Comparison of ENCODE assay signal across 8 mouse cellular contexts in genomic region chr9:54691241-54691805, GRCm38 (mm10). TPM values are rescaled to one million over a fixed set of nuclear protein-coding genes. Genes with fewer than 3 reads are reported as not detected.
DNase-seq lines count a peak whose midpoint lies in the region; ATAC-seq and TF ChIP-seq lines count a peak whose summit lies in the region.
"Not testable (repeated sequence)": the region's sequence is repeated elsewhere in the genome, so short reads cannot be mapped to it uniquely, and the experiment has no call there.

No protein-coding gene starts in this region.

- not testable (repeated sequence) for H3K27ac ChIP-seq in forebrain, embryonic 13.5 days; liver, embryonic 16.5 days (ENCODE audit: low read length); midbrain, postnatal 0 days (ENCODE audit: low read depth, low read length); stomach, postnatal 0 days (replicated peaks)

- not testable (repeated sequence) for H3K36me3 ChIP-seq in forebrain, embryonic 13.5 days (ENCODE audit: poor library complexity, severe bottlenecking); liver, embryonic 16.5 days (ENCODE audit: control insufficient read depth, insufficient read depth); midbrain, postnatal 0 days (ENCODE audit: insufficient read depth, low read length); stomach, postnatal 0 days (ENCODE audit: control insufficient read depth, insufficient read depth, low read length)

- 4% methylated on average over 31 of the region's 31 CpGs for WGBS in forebrain, embryonic 13.5 days
- WGBS in liver, embryonic 16.5 days (ENCODE audit: insufficient replicate concordance), result 5% methylated on average over 31 of the region's 31 CpGs
- 2% methylated on average over 29 of the region's 31 CpGs for WGBS in midbrain, postnatal 0 days
- 4% methylated on average over 31 of the region's 31 CpGs for WGBS in stomach, postnatal 0 days

- H3K9ac ChIP-seq in forebrain, embryonic 13.5 days, result peak overlapping the region; percentile 34
- peak overlapping the region; percentile 15; the same call in 1 of the 2 replicates for H3K9ac ChIP-seq in liver, embryonic 16.5 days (ENCODE audit: low read depth, low read length)
- H3K9ac ChIP-seq in midbrain, postnatal 0 days (replicated peaks; ENCODE audit: low read length, poor library complexity, severe bottlenecking), result not testable (repeated sequence)
- 0 out of 2 replicates have a peak overlapping the region, but pooled peaks have one; percentile 8 for H3K9ac ChIP-seq in stomach, postnatal 0 days (ENCODE audit: low read length)

- not testable (repeated sequence) for H3K9me3 ChIP-seq in forebrain, embryonic 13.5 days (replicated peaks); liver, embryonic 16.5 days (replicated peaks; ENCODE audit: control insufficient read depth, low read length); midbrain, postnatal 0 days (ENCODE audit: low read length); stomach, postnatal 0 days (ENCODE audit: control insufficient read depth, low read length)

- H3K4me3 ChIP-seq in forebrain, embryonic 13.5 days, result peak overlapping the region; percentile 31
- H3K4me3 ChIP-seq in liver, embryonic 16.5 days (ENCODE audit: low read depth, low read length), result peak overlapping the region; percentile 42
- H3K4me3 ChIP-seq in midbrain, postnatal 0 days (ENCODE audit: low read depth, low read length), result peak overlapping the region; percentile 30; the same call in 1 of the 2 replicates
- peak overlapping the region; percentile 22 for H3K4me3 ChIP-seq in stomach, postnatal 0 days (ENCODE audit: low read depth, low read length)

- peak; percentile 53; the same call in 1 of the 2 replicates for ATAC-seq in forebrain, embryonic 13.5 days
- peak; percentile 81 for ATAC-seq in hematopoietic stem cell, adult 5-6 weeks (replicated peaks in 1 of 2; ENCODE audit: insufficient read depth in 1 of 2, low FRiP score in 2 of 2, low TSS enrichment in 1 of 2, low read depth in 1 of 2, poor library complexity in 2 of 2, severe bottlenecking in 2 of 2)
- peak; percentile 48 for ATAC-seq in liver, embryonic 16.5 days (ENCODE audit: low read depth)
- not testable (repeated sequence) for ATAC-seq in midbrain, postnatal 0 days (ENCODE audit: low FRiP score); stomach, postnatal 0 days (ENCODE audit: low FRiP score, low TSS enrichment)

- H3K4me2 ChIP-seq in forebrain, embryonic 13.5 days, result peak overlapping the region; percentile 63
- peak overlapping the region; percentile 58 for H3K4me2 ChIP-seq in liver, embryonic 16.5 days (ENCODE audit: low read depth, low read length)
- peak overlapping the region; percentile 50 for H3K4me2 ChIP-seq in midbrain, postnatal 0 days (ENCODE audit: low read depth, low read length, poor library complexity, severe bottlenecking)
- H3K4me2 ChIP-seq in stomach, postnatal 0 days (replicated peaks; ENCODE audit: low read depth), result peak overlapping the region; percentile 53

- not testable (repeated sequence) for H3K4me1 ChIP-seq in forebrain, embryonic 13.5 days; liver, embryonic 16.5 days (ENCODE audit: control insufficient read depth, low read depth, low read length); midbrain, postnatal 0 days (ENCODE audit: insufficient read depth, low read length); stomach, postnatal 0 days (replicated peaks; ENCODE audit: control insufficient read depth, insufficient read depth)

- not testable (repeated sequence) for TF ChIP-seq CTCF in midbrain, postnatal 0 days (IDR thresholded peaks at IDR 0.05)
- peak; percentile 21; the same call in 1 of the 2 replicates for TF ChIP-seq CTCF in stomach, postnatal 0 days (IDR thresholded peaks at IDR 0.05; ENCODE audit: low read depth)

- not testable (repeated sequence) for H3K27me3 ChIP-seq in forebrain, embryonic 13.5 days; midbrain, postnatal 0 days (ENCODE audit: insufficient read depth, low read length); stomach, postnatal 0 days (ENCODE audit: control insufficient read depth, insufficient read depth, low read length)
- H3K27me3 ChIP-seq in liver, embryonic 16.5 days (ENCODE audit: control insufficient read depth, insufficient read depth, low read depth, low read length), result peaks cover 11% of the 10 kb centered on the region

- TF ChIP-seq EP300 in stomach, postnatal 0 days (optimal IDR thresholded peaks at IDR 0.05), result not testable (repeated sequence)

- peak; percentile 52 for DNase-seq in Muller cell, postnatal 12 days (ENCODE audit: inconsistent ontology term)
- peak; percentile 19 to 26 for DNase-seq in cerebellum, postnatal 36 days
- peak; percentile 23 for DNase-seq in kidney, postnatal 10 days
- DNase-seq in midbrain, postnatal 0 days (ENCODE audit: low spot score), result peak; percentile 20
- not testable (repeated sequence) for DNase-seq in stomach, postnatal 0 days (ENCODE audit: low spot score)

RNA-seq across cellular contexts. Expression of gene Dnaja4, which starts 7.3 kb away (rescaled TPM):
- polyA plus RNA-seq in forebrain, embryonic 13.5 days (2015; fragmentation: Nextera tagmentation; extraction: Ambion mirVana), result 3.0 and 3.6 TPM in 2 replicates
- total RNA-seq in hematopoietic stem cell, adult 5-6 weeks (2017), result 4.5 and 7.7 TPM in 2 replicates
- 18.4 and 21.8 TPM in 2 replicates for polyA plus RNA-seq in liver, embryonic 16.5 days (2015; fragmentation: Nextera tagmentation; extraction: Ambion mirVana)
- total RNA-seq in midbrain, postnatal 0 days (2014; rRNA removed), result 5.4 and 7.7 TPM in 2 replicates
- polyA plus RNA-seq in midbrain, postnatal 0 days (2015; fragmentation: Nextera tagmentation; extraction: Ambion mirVana), result 6.7 and 8.0 TPM in 2 replicates
- polyA plus RNA-seq in stomach, postnatal 0 days (2015; fragmentation: Nextera tagmentation; extraction: Ambion mirVana), result 5.5 and 6.2 TPM in 2 replicates

RNA-seq across cellular contexts. Expression of gene Acsbg1, which starts 29.7 kb away (rescaled TPM):
- 14.7 and 16.1 TPM in 2 replicates for polyA plus RNA-seq in forebrain, embryonic 13.5 days (2015; fragmentation: Nextera tagmentation; extraction: Ambion mirVana)
- not detected in 2 replicates for total RNA-seq in hematopoietic stem cell, adult 5-6 weeks (2017)
- 0.06 and 0.24 TPM in 2 replicates for polyA plus RNA-seq in liver, embryonic 16.5 days (2015; fragmentation: Nextera tagmentation; extraction: Ambion mirVana)
- 54.7 and 69.9 TPM in 2 replicates for total RNA-seq in midbrain, postnatal 0 days (2014; rRNA removed)
- polyA plus RNA-seq in midbrain, postnatal 0 days (2015; fragmentation: Nextera tagmentation; extraction: Ambion mirVana), result 42.8 and 49.7 TPM in 2 replicates
- 57.7 and 68.3 TPM in 2 replicates for polyA plus RNA-seq in stomach, postnatal 0 days (2015; fragmentation: Nextera tagmentation; extraction: Ambion mirVana)

RNA-seq across cellular contexts. Expression of gene Wdr61, which starts 43.0 kb away (rescaled TPM):
- polyA plus RNA-seq in forebrain, embryonic 13.5 days (2015; fragmentation: Nextera tagmentation; extraction: Ambion mirVana), result 149 and 151 TPM in 2 replicates
- 68.3 and 98.6 TPM in 2 replicates for total RNA-seq in hematopoietic stem cell, adult 5-6 weeks (2017)
- 71.1 and 78.8 TPM in 2 replicates for polyA plus RNA-seq in liver, embryonic 16.5 days (2015; fragmentation: Nextera tagmentation; extraction: Ambion mirVana)
- total RNA-seq in midbrain, postnatal 0 days (2014; rRNA removed), result 43.7 and 47.3 TPM in 2 replicates
- 83.9 and 86.3 TPM in 2 replicates for polyA plus RNA-seq in midbrain, postnatal 0 days (2015; fragmentation: Nextera tagmentation; extraction: Ambion mirVana)
- polyA plus RNA-seq in stomach, postnatal 0 days (2015; fragmentation: Nextera tagmentation; extraction: Ambion mirVana), result 129 and 132 TPM in 2 replicates

Comparison
In these comparisons a context has a peak if more than half of its experiments do, and no peak if none do; other contexts are left out.
1. RNA of gene Acsbg1, which starts 29.7 kb away (polyA plus RNA-seq): 57.7 to 68.3 TPM in stomach, postnatal 0 days, 42.8 to 49.7 TPM in midbrain, postnatal 0 days and 14.7 to 16.1 TPM in forebrain, embryonic 13.5 days; 0.06 to 0.24 TPM in liver, embryonic 16.5 days; every median in the first group is over 10 times any median in the second.
2. Peak in every context shown above with its lines, with median percentiles within 50 percentile points of each other: H3K4me2 ChIP-seq and H3K4me3 ChIP-seq.